Mouse (Mus musculus) bone marrow, adult 2 months (tissue): ENCODE results near the gene Cradd. TPM values are rescaled to one million over a fixed set of nuclear protein-coding genes. Genes with fewer than 3 reads are reported as not detected.

ENCODE experiments used
- H3K27ac ChIP-seq: fragments of 200-500 bp; 2 replicates; pipeline ENCODE4 v1.5.1; 2012; ENCODE audit warnings: low read depth, mild to moderate bottlenecking, control low read depth, inconsistent platforms, low read length; ENCODE audit not compliant: control insufficient read depth, poor library complexity, insufficient read depth
- H3K4me1 ChIP-seq: fragments of 200-500 bp; 2 replicates; pipeline ENCODE4 v1.6.1; 2011; ENCODE audit warnings: low read length; ENCODE audit not compliant: control insufficient read depth, insufficient read depth
- H3K4me3 ChIP-seq: fragments of 200-500 bp; replicated peaks from 2 replicates; pipeline ENCODE3; 2011; ENCODE audit warnings: mild to moderate bottlenecking, low read depth, low read length, control low read depth; ENCODE audit not compliant: control insufficient read depth
- CTCF ChIP-seq: fragments of 200-500 bp; IDR thresholded peaks from 2 replicates; pipeline ENCODE4 v1.5.1; 2011; ENCODE audit warnings: low read length, control low read depth; ENCODE audit not compliant: control insufficient read depth, insufficient read depth
- POLR2A ChIP-seq: fragments of 200-500 bp; IDR thresholded peaks from 2 replicates; pipeline ENCODE4 v1.6.1; 2011; ENCODE audit warnings: low read depth, mild to moderate bottlenecking, control low read depth, low read length, borderline replicate concordance; ENCODE audit not compliant: control insufficient read depth
- WGBS: fragments of 180-500 bp; shearing (Covaris S2); methylation state at CpG from one replicate; pipeline ENCODE4 v1.1.7; 2018; 5-methylcytosine and 5-hydroxymethylcytosine counted together
- polyA plus RNA-seq: library from polyadenylated mRNA; stranded (reverse); fragments of >200 nt; gene quantifications from 2 replicates; pipeline ENCODE4 v1.2.4, GENCODE M21; 2011; ENCODE audit warnings: low replicate concordance; ENCODE audit not compliant: missing spikeins, insufficient read depth, insufficient read length

Cradd gene
- polyA plus RNA-seq, 1 experiment, result 3.8 TPM

- WGBS, result 80% methylated on average over 5 of the region's 5 CpGs
- Histone ChIP-seq H3K27ac (no peak overlapping the region), H3K4me1 (no peaks in the 10 kb centered on the region), H3K4me3 (no peak overlapping the region)
- TF ChIP-seq CTCF (no peak), POLR2A (no peak)
These were observed 13.7 kb upstream of the Cradd start for GRCm38 (mm10) chr10:95337589-95337988.

- 62% methylated on average over 4 of the region's 4 CpGs for WGBS
- no peak overlapping the region for H3K27ac ChIP-seq
These were observed 13.0 kb upstream of the Cradd start for GRCm38 (mm10) chr10:95336781-95337544.

GRCm38 (mm10) chr10:95334826-95335225 lies 10.9 kb upstream of the Cradd start:
- H3K4me3 ChIP-seq, result no peak overlapping the region
- TF ChIP-seq CTCF, result no peak
- no peak for TF ChIP-seq POLR2A
- H3K4me1 ChIP-seq, result no peaks in the 10 kb centered on the region; the same call in 1 of the 2 replicates
- H3K27ac ChIP-seq, result no peak overlapping the region
- 82% methylated on average over 1 of the region's 1 CpGs for WGBS

More at GRCm38 (mm10) chr10:95336781-95337544, 13.0 kb upstream of the Cradd start:
- no peak for TF ChIP-seq POLR2A
- TF ChIP-seq CTCF, result no peak
- Histone ChIP-seq H3K4me3 (no peak overlapping the region), H3K4me1 (no peaks in the 10 kb centered on the region)

GRCm38 (mm10) chr10:95332596-95332995 lies 8.7 kb upstream of the Cradd start:
- 79% methylated on average over 3 of the region's 3 CpGs for WGBS
- TF ChIP-seq POLR2A (no peak), CTCF (no peak)
- Histone ChIP-seq H3K4me1 (no peaks in the 10 kb centered on the region; the same call in 1 of the 2 replicates), H3K4me3 (no peak overlapping the region), H3K27ac (no peak overlapping the region)

GRCm38 (mm10) chr10:95330375-95331363 lies 6.7 kb upstream of the Cradd start:
- Histone ChIP-seq H3K4me3 (no peak overlapping the region), H3K27ac (no peak overlapping the region), H3K4me1 (no peaks in the 10 kb centered on the region; the same call in 1 of the 2 replicates)
- no peak for TF ChIP-seq POLR2A
- TF ChIP-seq CTCF, result no peak
- WGBS, result 47% methylated on average over 9 of the region's 9 CpGs

- Histone ChIP-seq H3K4me1 (no peaks in the 10 kb centered on the region; the same call in 1 of the 2 replicates), H3K4me3 (no peak overlapping the region), H3K27ac (no peak overlapping the region)
- no peak for TF ChIP-seq POLR2A
- WGBS, result 85% methylated on average over 1 of the region's 1 CpGs
These were observed 6.0 kb upstream of the Cradd start for GRCm38 (mm10) chr10:95329884-95330283.

- H3K27ac ChIP-seq, result no peak overlapping the region
- H3K4me1 ChIP-seq, result peaks cover 2% of the 10 kb centered on the region; the same call in 1 of the 2 replicates
- no peak overlapping the region for H3K4me3 ChIP-seq
- WGBS, result 48% methylated on average over 1 of the region's 1 CpGs
- no peak for TF ChIP-seq CTCF
These were observed 322 bp upstream of the Cradd start for GRCm38 (mm10) chr10:95324278-95324631.

- WGBS, result 32% methylated on average over 20 of the region's 20 CpGs
- Histone ChIP-seq H3K4me3 (no peak overlapping the region), H3K4me1 (peaks cover 2% of the 10 kb centered on the region; the same call in 1 of the 2 replicates), H3K27ac (no peak overlapping the region)
- TF ChIP-seq POLR2A, result no peak
- TF ChIP-seq CTCF, result no peak
These were observed 1.6 kb downstream of the Cradd start for GRCm38 (mm10) chr10:95322076-95323070.
